Mouse (Mus musculus) B cell, adult 2 months (primary cell): ENCODE results near the gene Cutc.

Source experiments
- DNase-seq, 2 experiments: peaks; one replicate each; pipeline ENCODE4 v3.0.0; 2022

The Cutc gene

GRCm38 (mm10) chr19:43754237-43754636 lies 1.4 kb downstream of the Cutc start:
- no peak for DNase-seq

- no peak for DNase-seq
Measured at GRCm38 (mm10) chr19:43754872-43755271, 2.1 kb downstream of the Cutc start.

- peak; percentile 83 to 85 for DNase-seq
Measured at GRCm38 (mm10) chr19:43760504-43760903, 7.7 kb downstream of the Cutc start.

GRCm38 (mm10) chr19:43761543-43762256 lies 8.9 kb downstream of the Cutc start:
- no peak for DNase-seq

- DNase-seq, result no peak
Measured at GRCm38 (mm10) chr19:43762410-43762809, 9.6 kb downstream of the Cutc start.

GRCm38 (mm10) chr19:43766451-43766850 lies 13.7 kb downstream of the Cutc start:
- no peak for DNase-seq

- no peak for DNase-seq
Measured at GRCm38 (mm10) chr19:43767549-43768322, 14.9 kb downstream of the Cutc start.

- no peak for DNase-seq
Measured at GRCm38 (mm10) chr19:43769366-43769960, 16.7 kb downstream of the Cutc start.

GRCm38 (mm10) chr19:43770584-43770983 lies 17.8 kb downstream of the Cutc start:
- DNase-seq, result no peak

GRCm38 (mm10) chr19:43771499-43771969 lies 18.7 kb downstream of the Cutc start:
- peak; percentile 29 to 45 for DNase-seq

GRCm38 (mm10) chr19:43772311-43772710 lies 19.5 kb downstream of the Cutc start:
- DNase-seq, result no peak

- DNase-seq, result no peak
Measured at GRCm38 (mm10) chr19:43775433-43775832, 22.6 kb downstream of the Cutc start.

- DNase-seq, result no peak
Measured at GRCm38 (mm10) chr19:43776561-43776960, 23.8 kb downstream of the Cutc start.

- DNase-seq, result no peak
Measured at GRCm38 (mm10) chr19:43777308-43777707, 24.5 kb downstream of the Cutc start.

GRCm38 (mm10) chr19:43780391-43780790 lies 27.6 kb downstream of the Cutc start:
- DNase-seq, result no peak

- no peak for DNase-seq
Measured at GRCm38 (mm10) chr19:43781980-43782379, 29.2 kb downstream of the Cutc start, which contains the start of gene Abcc2. TSS of gene Abcc2 (plus strand) at chr19:43782192.

GRCm38 (mm10) chr19:43784761-43785160 lies 32.0 kb downstream of the Cutc start:
- no peak for DNase-seq

- no peak for DNase-seq
Measured at GRCm38 (mm10) chr19:43786249-43787026, 33.6 kb downstream of the Cutc start.

GRCm38 (mm10) chr19:43789817-43790216 lies 37.0 kb downstream of the Cutc start:
- no peak for DNase-seq

- DNase-seq, result no peak
Measured at GRCm38 (mm10) chr19:43792537-43792936, 39.7 kb downstream of the Cutc start.

GRCm38 (mm10) chr19:43793951-43794350 lies 41.2 kb downstream of the Cutc start:
- DNase-seq, result no peak

- DNase-seq, result no peak
Measured at GRCm38 (mm10) chr19:43795511-43795910, 42.7 kb downstream of the Cutc start.

- DNase-seq, result no peak
Measured at GRCm38 (mm10) chr19:43797216-43797615, 44.4 kb downstream of the Cutc start.
